Mouse (Mus musculus) midbrain, embryonic 10.5 days (tissue): ENCODE data around the gene Irf2bp1. TPM values are rescaled to one million over a fixed set of nuclear protein-coding genes. Genes with fewer than 3 reads are reported as not detected.

Source experiments
- DNase-seq: peaks from one replicate; pipeline ENCODE4 v3.0.0-alpha.2; 2017; ENCODE audit warnings: low spot score
- H3K27ac ChIP-seq: fragments of 300-500 bp; sonication (generic); replicated peaks from 2 replicates; pipeline ENCODE4 v1.5.1; 2016; ENCODE audit warnings: mild to moderate bottlenecking
- H3K27me3 ChIP-seq: fragments of 300-500 bp; sonication (generic); 2 replicates; pipeline ENCODE4 v1.6.1; 2016; ENCODE audit warnings: low read depth, mild to moderate bottlenecking; ENCODE audit not compliant: poor library complexity, severe bottlenecking
- H3K36me3 ChIP-seq: fragments of 300-500 bp; sonication (generic); 2 replicates; pipeline ENCODE4 v1.6.1; 2016; ENCODE audit warnings: mild to moderate bottlenecking, moderate library complexity
- H3K4me1 ChIP-seq: fragments of 300-500 bp; sonication (generic); 2 replicates; pipeline ENCODE4 v1.6.1; 2016
- H3K4me3 ChIP-seq: fragments of 300-500 bp; sonication (generic); 2 replicates; pipeline ENCODE4 v1.5.1; 2016; ENCODE audit warnings: mild to moderate bottlenecking, moderate library complexity
- H3K9me3 ChIP-seq: fragments of 300-500 bp; sonication (generic); replicated peaks from 2 replicates; pipeline ENCODE4 v1.6.1; 2016; ENCODE audit warnings: mild to moderate bottlenecking
- WGBS: fragments of 180-500 bp; shearing (Covaris S2); methylation state at CpG from one replicate; pipeline ENCODE4 v1.1.7; 2016; 5-methylcytosine and 5-hydroxymethylcytosine counted together
- polyA plus RNA-seq: library from polyadenylated mRNA; unstranded; fragments of >200 nt; fragmentation: Nextera tagmentation; extraction: Ambion mirVana; gene quantifications from 2 replicates; pipeline ENCODE4 v1.2.1, GENCODE M21; 2016

Gene Irf2bp1
- 21.4 and 23.5 TPM in 2 replicates for polyA plus RNA-seq

DNA sequence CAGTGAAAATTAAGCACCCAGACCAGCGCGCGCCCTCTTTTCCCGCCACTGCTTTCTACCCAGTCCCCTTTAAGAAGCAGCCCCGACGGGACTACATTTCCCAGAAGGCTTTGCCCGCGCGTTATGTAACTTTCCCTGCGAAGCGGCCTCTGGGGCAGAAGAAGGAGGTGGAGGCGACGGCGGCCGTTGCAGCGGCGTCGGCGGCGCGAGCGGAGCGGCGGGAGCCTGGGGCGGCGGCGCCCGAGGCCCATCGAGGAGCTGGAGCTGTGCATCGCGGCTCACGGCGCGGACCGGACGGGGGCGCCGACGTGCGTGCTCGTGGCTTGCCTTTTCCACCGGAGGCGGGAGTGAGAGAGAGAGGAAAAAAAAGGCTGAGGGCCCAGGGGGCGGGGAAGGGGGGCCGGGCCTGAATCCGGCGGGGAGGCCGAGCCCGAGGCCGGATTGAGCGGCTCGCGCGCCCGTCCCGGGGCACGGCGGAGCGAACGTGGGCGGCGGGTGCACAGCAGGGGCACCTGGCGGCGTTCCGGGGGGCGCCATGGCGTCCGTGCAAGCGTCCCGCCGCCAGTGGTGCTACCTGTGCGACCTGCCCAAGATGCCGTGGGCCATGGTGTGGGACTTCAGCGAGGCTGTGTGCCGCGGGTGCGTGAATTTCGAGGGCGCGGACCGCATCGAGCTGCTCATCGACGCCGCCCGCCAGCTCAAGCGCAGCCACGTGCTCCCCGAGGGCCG is at the start of gene Irf2bp1:
Gene Irf2bp1, plus strand, starts transcription at position 143 of the 729 bp plus-strand sequence.
- H3K4me3 ChIP-seq = peak within 1 kb of the TSS; percentile 98
- DNase-seq = peak; percentile 92
- H3K36me3 ChIP-seq = peaks cover 37% of the 10 kb centered on the region
- H3K4me1 ChIP-seq = peaks cover 74% of the 10 kb centered on the region
- H3K27ac ChIP-seq = peak within 1 kb of the TSS; percentile 96
- H3K9me3 ChIP-seq = no peaks in the 10 kb centered on the region
- H3K27me3 ChIP-seq = no peaks in the 10 kb centered on the region
- under 1% methylated on average over 88 of the region's 90 CpGs for WGBS

- Histone ChIP-seq H3K36me3 (peaks cover 45% of the 10 kb centered on the region), H3K27me3 (peaks cover 64% of the 10 kb centered on the region), H3K27ac (peak overlapping the region; percentile 86), H3K9me3 (no peaks in the 10 kb centered on the region), H3K4me3 (peak overlapping the region; percentile 64), H3K4me1 (peaks cover 64% of the 10 kb centered on the region)
- under 1% methylated on average over 102 of the region's 107 CpGs for WGBS
- DNase-seq = peak; percentile 70
These were observed 46.1 kb upstream of the Irf2bp1 start for GRCm38 (mm10) chr7:18957569-18958383.

- H3K27me3 ChIP-seq = peaks cover 70% of the 10 kb centered on the region
- peak overlapping the region; percentile 64 for H3K4me3 ChIP-seq
- peaks cover 39% of the 10 kb centered on the region for H3K36me3 ChIP-seq
- H3K4me1 ChIP-seq = peaks cover 70% of the 10 kb centered on the region
- no peak for DNase-seq
- WGBS = 1% methylated on average over 21 of the region's 21 CpGs
- peak overlapping the region; percentile 86 for H3K27ac ChIP-seq
- no peaks in the 10 kb centered on the region for H3K9me3 ChIP-seq
These were observed 45.5 kb upstream of the Irf2bp1 start for GRCm38 (mm10) chr7:18958384-18958766.

- no peak overlapping the region for H3K27ac ChIP-seq
- H3K36me3 ChIP-seq = peaks cover 28% of the 10 kb centered on the region
- no peaks in the 10 kb centered on the region for H3K9me3 ChIP-seq
- DNase-seq = no peak
- 64% methylated on average over 8 of the region's 8 CpGs for WGBS
- peaks cover 81% of the 10 kb centered on the region for H3K4me1 ChIP-seq
- H3K4me3 ChIP-seq = no peak overlapping the region
- H3K27me3 ChIP-seq = peaks cover 81% of the 10 kb centered on the region
These were observed 44.4 kb upstream of the Irf2bp1 start for GRCm38 (mm10) chr7:18959446-18959845.

DNA sequence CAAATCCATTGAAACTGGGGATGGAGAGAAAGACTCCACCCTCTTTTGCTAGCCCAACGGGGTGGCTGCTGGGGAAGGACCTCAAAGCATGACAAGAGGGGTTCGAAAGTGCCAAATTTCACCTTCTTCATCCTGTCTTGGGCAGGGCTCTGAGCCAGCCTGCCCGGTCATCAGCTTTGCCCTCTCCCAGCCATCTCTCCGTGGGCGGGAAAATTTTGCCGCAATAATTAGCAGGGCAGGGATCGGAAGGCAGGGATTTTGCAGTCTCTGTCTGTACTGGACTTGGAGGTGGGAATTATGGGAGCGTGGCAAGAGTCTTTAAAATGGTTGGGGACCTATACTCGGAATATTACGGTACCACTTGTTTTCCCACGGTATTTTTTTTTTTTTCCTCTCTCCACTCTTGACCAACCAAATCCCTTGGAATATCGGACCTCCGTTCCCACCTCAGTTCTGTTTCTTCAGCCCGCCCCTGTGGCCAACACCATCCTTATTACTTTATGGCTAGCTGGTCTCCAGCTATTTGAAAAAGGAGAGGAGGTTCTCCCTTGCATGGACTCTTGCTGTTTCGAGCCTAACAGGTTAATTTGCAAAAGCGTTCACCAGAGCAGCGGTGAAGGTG is 41.6 kb upstream of the Irf2bp1 start:
- H3K4me1 ChIP-seq = peaks cover 75% of the 10 kb centered on the region
- peak overlapping the region; percentile 49 for H3K4me3 ChIP-seq
- no peaks in the 10 kb centered on the region for H3K9me3 ChIP-seq
- 1% methylated on average over 17 of the region's 17 CpGs for WGBS
- H3K36me3 ChIP-seq = peaks cover 14% of the 10 kb centered on the region; the same call in 1 of the 2 replicates
- no peak overlapping the region for H3K27ac ChIP-seq
- DNase-seq = peak; percentile 48
- peaks cover 78% of the 10 kb centered on the region for H3K27me3 ChIP-seq

- Histone ChIP-seq H3K27me3 (peaks cover 72% of the 10 kb centered on the region), H3K27ac (peak overlapping the region; percentile 35), H3K9me3 (no peaks in the 10 kb centered on the region), H3K36me3 (peaks cover 9% of the 10 kb centered on the region; the same call in 1 of the 2 replicates), H3K4me1 (peaks cover 73% of the 10 kb centered on the region), H3K4me3 (peak overlapping the region; percentile 49)
- DNase-seq = no peak
- WGBS = under 1% methylated on average over 20 of the region's 20 CpGs
These were observed 41.0 kb upstream of the Irf2bp1 start for GRCm38 (mm10) chr7:18962795-18963194.

DNA sequence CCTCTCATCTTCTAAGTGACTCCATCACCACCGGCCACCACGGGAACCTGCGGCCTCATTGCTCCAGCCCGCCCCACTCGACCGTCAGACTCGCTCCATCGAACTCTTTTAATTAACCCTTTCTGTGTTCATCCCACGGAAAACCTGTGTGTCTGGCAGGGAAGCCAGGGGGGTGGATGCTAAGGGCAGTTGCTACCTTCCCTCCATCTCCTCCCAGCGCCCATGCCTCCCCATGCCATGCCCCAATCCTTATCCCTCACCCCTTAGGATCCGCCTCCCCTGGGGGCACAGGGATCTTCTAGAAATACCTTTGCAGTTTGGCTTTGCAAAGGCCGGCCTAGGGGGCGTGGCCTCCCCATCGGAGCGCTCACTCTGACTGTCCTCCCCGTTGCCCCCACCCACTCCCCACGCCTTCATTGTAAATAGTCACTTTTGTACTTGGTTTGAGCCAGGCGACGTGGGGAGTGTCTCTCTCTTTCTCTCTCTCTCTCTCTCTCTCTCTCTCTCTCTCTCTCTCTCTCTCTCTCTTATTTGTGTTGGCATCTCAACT is 40.5 kb upstream of the Irf2bp1 start:
- H3K27me3 ChIP-seq = peaks cover 67% of the 10 kb centered on the region
- peak overlapping the region; percentile 49 for H3K4me3 ChIP-seq

GRCm38 (mm10) chr7:18965312-18965711 is 38.5 kb upstream of the Irf2bp1 start:
- peaks cover 47% of the 10 kb centered on the region for H3K27me3 ChIP-seq
- no peaks in the 10 kb centered on the region for H3K36me3 ChIP-seq
- 79% methylated on average over 5 of the region's 5 CpGs for WGBS
- DNase-seq = no peak
- H3K9me3 ChIP-seq = no peaks in the 10 kb centered on the region
- no peak overlapping the region for H3K27ac ChIP-seq
- no peak overlapping the region for H3K4me3 ChIP-seq
- peaks cover 49% of the 10 kb centered on the region for H3K4me1 ChIP-seq

More for the DNA sequence above, 40.5 kb upstream of the Irf2bp1 start:
- DNase-seq = no peak
- Histone ChIP-seq H3K36me3 (peaks cover 6% of the 10 kb centered on the region; the same call in 1 of the 2 replicates), H3K27ac (peak overlapping the region; percentile 35; the same call in 1 of the 2 replicates), H3K4me1 (peaks cover 68% of the 10 kb centered on the region), H3K9me3 (no peaks in the 10 kb centered on the region)
- WGBS = under 1% methylated on average over 19 of the region's 19 CpGs

DNA sequence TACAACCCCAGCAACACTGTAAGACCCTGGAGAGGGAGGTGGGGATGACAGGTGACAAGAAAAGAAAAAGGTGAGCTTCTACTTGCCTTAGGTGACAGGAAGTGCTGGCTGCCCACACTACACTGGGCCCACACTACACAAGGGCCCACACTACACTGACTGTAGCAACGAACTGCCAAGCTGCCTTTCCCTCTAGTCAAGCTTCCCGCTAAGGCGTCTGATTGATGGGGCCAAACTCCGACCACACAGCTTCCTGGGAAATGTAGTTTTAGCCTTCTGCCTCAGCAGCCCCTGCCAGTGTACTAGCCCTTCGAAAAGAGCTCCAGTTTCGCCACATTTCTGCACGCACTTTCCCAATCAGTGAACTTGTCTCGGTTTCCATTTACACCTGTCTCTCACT is 36.2 kb upstream of the Irf2bp1 start:
- H3K27me3 ChIP-seq = peaks cover 35% of the 10 kb centered on the region
- peaks cover 26% of the 10 kb centered on the region for H3K4me1 ChIP-seq
- no peak for DNase-seq
- H3K36me3 ChIP-seq = no peaks in the 10 kb centered on the region
- WGBS = 12% methylated on average over 8 of the region's 8 CpGs
- no peak overlapping the region for H3K4me3 ChIP-seq
- H3K9me3 ChIP-seq = no peaks in the 10 kb centered on the region
- no peak overlapping the region for H3K27ac ChIP-seq

GRCm38 (mm10) chr7:18970956-18971355 is 32.9 kb upstream of the Irf2bp1 start:
- Histone ChIP-seq H3K36me3 (no peaks in the 10 kb centered on the region), H3K4me1 (peaks cover 4% of the 10 kb centered on the region; the same call in 1 of the 2 replicates), H3K4me3 (no peak overlapping the region), H3K27ac (no peak overlapping the region), H3K9me3 (no peaks in the 10 kb centered on the region), H3K27me3 (peaks cover 2% of the 10 kb centered on the region; the same call in 1 of the 2 replicates)
- 92% methylated on average over 3 of the region's 3 CpGs for WGBS
- no peak for DNase-seq

DNA sequence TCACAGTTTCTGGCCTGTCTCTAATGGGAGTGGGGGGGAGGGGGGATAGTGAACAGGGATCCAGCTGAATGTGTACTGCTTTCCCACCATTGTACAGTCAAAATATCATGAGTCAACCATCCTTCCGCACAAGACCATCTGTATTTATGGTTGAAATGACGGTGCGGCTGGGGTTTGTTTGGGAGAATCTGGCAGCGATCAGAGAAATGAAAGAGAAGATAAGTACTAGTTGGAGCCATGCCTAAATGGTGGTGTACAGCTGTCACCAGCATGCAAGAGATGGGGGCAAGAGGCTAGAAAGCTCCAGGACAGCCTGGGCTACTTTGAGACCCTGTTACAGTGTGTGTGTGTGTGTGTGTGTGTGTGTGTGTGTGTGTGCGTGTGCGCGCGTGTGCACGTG is 25.5 kb upstream of the Irf2bp1 start:
- H3K9me3 ChIP-seq = no peaks in the 10 kb centered on the region
- H3K4me1 ChIP-seq = no peaks in the 10 kb centered on the region
- no peak overlapping the region for H3K27ac ChIP-seq
- H3K36me3 ChIP-seq = no peaks in the 10 kb centered on the region
- no peak for DNase-seq
- H3K4me3 ChIP-seq = no peak overlapping the region
- H3K27me3 ChIP-seq = no peaks in the 10 kb centered on the region
- 91% methylated on average over 9 of the region's 9 CpGs for WGBS

DNA sequence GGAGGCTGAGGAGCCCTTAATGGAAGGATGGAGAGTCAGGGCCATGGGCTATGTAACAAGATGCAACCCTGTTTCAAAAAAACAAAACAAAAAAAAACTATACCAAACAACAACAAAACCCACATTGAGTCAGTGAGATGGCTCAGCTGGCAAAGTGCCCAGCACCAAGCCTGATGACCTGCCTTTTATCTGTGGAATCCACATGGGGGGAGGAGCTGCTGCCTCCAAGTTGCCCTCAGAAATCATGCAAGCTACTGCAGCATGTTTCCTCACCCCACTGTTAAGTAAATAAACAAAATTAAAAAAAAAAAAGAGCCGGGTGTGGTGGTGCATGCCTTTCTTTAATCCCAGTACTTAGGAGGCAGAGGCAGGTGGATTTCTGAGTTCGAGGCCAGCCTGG is 17.3 kb upstream of the Irf2bp1 start:
- WGBS = 83% methylated on average over 2 of the region's 2 CpGs
- DNase-seq = no peak
- H3K4me1 ChIP-seq = peaks cover 18% of the 10 kb centered on the region
- H3K4me3 ChIP-seq = no peak overlapping the region
- H3K27me3 ChIP-seq = peaks cover 8% of the 10 kb centered on the region
- H3K9me3 ChIP-seq = no peaks in the 10 kb centered on the region
- H3K36me3 ChIP-seq = no peaks in the 10 kb centered on the region
- no peak overlapping the region for H3K27ac ChIP-seq
